Mouse (Mus musculus) olfactory bulb, adult 2 months (tissue): Measurements from ENCODE around the gene Calr4. TPM values are rescaled to one million over a fixed set of nuclear protein-coding genes. Genes with fewer than 3 reads are reported as not detected.

Experiments used
- H3K27ac ChIP-seq: fragments of 200-500 bp; 2 replicates; pipeline ENCODE4 v1.5.1; 2012; ENCODE audit warnings: low read depth, low read length; ENCODE audit not compliant: insufficient read depth
- H3K4me1 ChIP-seq: fragments of 200-500 bp; 2 replicates; pipeline ENCODE4 v1.6.1; 2012; ENCODE audit warnings: low read length; ENCODE audit not compliant: control insufficient read depth, insufficient read depth
- H3K4me3 ChIP-seq: fragments of 200-500 bp; 2 replicates; pipeline ENCODE4 v1.5.1; 2012; ENCODE audit warnings: mild to moderate bottlenecking, low read depth, low read length, moderate library complexity; ENCODE audit not compliant: insufficient read depth
- CTCF ChIP-seq: fragments of 200-500 bp; IDR thresholded peaks from 2 replicates; pipeline ENCODE4 v1.5.1; 2012; ENCODE audit warnings: low read depth, mild to moderate bottlenecking, low read length, moderate library complexity; ENCODE audit not compliant: insufficient read depth
- POLR2A ChIP-seq: fragments of 200-500 bp; IDR thresholded peaks from 2 replicates; pipeline ENCODE4 v1.6.1; 2012; ENCODE audit warnings: mild to moderate bottlenecking, low read depth, low read length, moderate library complexity; ENCODE audit not compliant: insufficient read depth
- WGBS: fragments of 180-500 bp; shearing (Covaris S2); methylation state at CpG from one replicate; pipeline ENCODE4 v1.1.7; 2018; 5-methylcytosine and 5-hydroxymethylcytosine counted together
- polyA plus RNA-seq: library from polyadenylated mRNA; stranded (reverse); fragments of >200 nt; gene quantifications from 2 replicates; pipeline ENCODE4 v1.2.4, GENCODE M21; 2012; ENCODE audit warnings: low replicate concordance; ENCODE audit not compliant: missing spikeins, insufficient read depth, insufficient read length

The Calr4 gene
- polyA plus RNA-seq, 1 experiment: not detected

- no peak for TF ChIP-seq CTCF
- no peak for TF ChIP-seq POLR2A
- WGBS: 97% methylated on average over 6 of the region's 6 CpGs
- Histone ChIP-seq H3K4me1 (no peaks in the 10 kb centered on the region), H3K4me3 (no peak overlapping the region), H3K27ac (no peak overlapping the region)
Measured at GRCm38 (mm10) chr4:109262068-109262467, 27.8 kb downstream of the Calr4 start.

GRCm38 (mm10) chr4:109266056-109266455, 31.8 kb downstream of the Calr4 start:
- 90% methylated on average over 3 of the region's 3 CpGs for WGBS
- H3K27ac ChIP-seq: no peak overlapping the region
- H3K4me1 ChIP-seq: no peaks in the 10 kb centered on the region
- no peak for TF ChIP-seq CTCF
- no peak for TF ChIP-seq POLR2A
- H3K4me3 ChIP-seq: no peak overlapping the region

GRCm38 (mm10) chr4:109266744-109267143, 32.5 kb downstream of the Calr4 start:
- no peak for TF ChIP-seq CTCF
- no peak for TF ChIP-seq POLR2A
- 85% methylated on average over 2 of the region's 2 CpGs for WGBS
- H3K4me3 ChIP-seq: no peak overlapping the region

GRCm38 (mm10) chr4:109267452-109267851, 33.2 kb downstream of the Calr4 start:
- Histone ChIP-seq H3K27ac (no peak overlapping the region), H3K4me1 (no peaks in the 10 kb centered on the region), H3K4me3 (no peak overlapping the region)
- TF ChIP-seq CTCF: no peak
- TF ChIP-seq POLR2A: no peak
- 93% methylated on average over 3 of the region's 3 CpGs for WGBS

More at GRCm38 (mm10) chr4:109266744-109267143, 32.5 kb downstream of the Calr4 start:
- no peak overlapping the region for H3K27ac ChIP-seq
- H3K4me1 ChIP-seq: no peaks in the 10 kb centered on the region

- no peaks in the 10 kb centered on the region for H3K4me1 ChIP-seq
- H3K4me3 ChIP-seq: no peak overlapping the region
- 88% methylated on average over 3 of the region's 3 CpGs for WGBS
- no peak overlapping the region for H3K27ac ChIP-seq
- TF ChIP-seq POLR2A: no peak
- no peak for TF ChIP-seq CTCF
Measured at GRCm38 (mm10) chr4:109268903-109269302, 34.6 kb downstream of the Calr4 start.

- no peak overlapping the region for H3K27ac ChIP-seq
- WGBS: 95% methylated on average over 4 of the region's 4 CpGs
- no peak overlapping the region for H3K4me3 ChIP-seq
- no peaks in the 10 kb centered on the region for H3K4me1 ChIP-seq
- TF ChIP-seq CTCF (no peak), POLR2A (no peak)
Measured at GRCm38 (mm10) chr4:109271803-109272202, 37.5 kb downstream of the Calr4 start.

GRCm38 (mm10) chr4:109273586-109274240, 39.4 kb downstream of the Calr4 start:
- H3K4me1 ChIP-seq: no peaks in the 10 kb centered on the region
- no peak for TF ChIP-seq CTCF
- TF ChIP-seq POLR2A: no peak
- H3K4me3 ChIP-seq: no peak overlapping the region
- no peak overlapping the region for H3K27ac ChIP-seq
- 78% methylated on average over 2 of the region's 2 CpGs for WGBS

GRCm38 (mm10) chr4:109279689-109280458, 45.6 kb downstream of the Calr4 start, which contains the start of gene Eps15:
TSS of gene Eps15 (plus strand) at chr4:109280268.
- TF ChIP-seq POLR2A (no peak), CTCF (no peak)
- H3K4me1 ChIP-seq: peaks cover 4% of the 10 kb centered on the region; the same call in 1 of the 2 replicates
- 3% methylated on average over 40 of the region's 44 CpGs for WGBS
- H3K4me3 ChIP-seq: peak within 1 kb of the TSS; percentile 69
- H3K27ac ChIP-seq: 0 out of 2 replicates have a peak within 1 kb of the TSS, but pooled peaks have one; percentile 2
